Mouse (Mus musculus) G1E (cell line): ENCODE measurements around the gene Dock2.

ENCODE experiments used
- CTCF ChIP-seq: IDR thresholded peaks from 2 replicates; pipeline ENCODE4 v1.5.1; 2012; ENCODE audit warnings: low read depth, low read length, inconsistent platforms, mixed read lengths
- GATA1 ChIP-seq: IDR thresholded peaks from 2 replicates; pipeline ENCODE4 v1.6.1; 2012; ENCODE audit warnings: borderline replicate concordance, low read length, inconsistent platforms, mixed read lengths
- TAL1 ChIP-seq: conservative IDR thresholded peaks from 2 replicates; pipeline ENCODE4 v1.6.1; 2012; ENCODE audit warnings: low read depth, low read length, inconsistent platforms, mixed read lengths

DNA sequence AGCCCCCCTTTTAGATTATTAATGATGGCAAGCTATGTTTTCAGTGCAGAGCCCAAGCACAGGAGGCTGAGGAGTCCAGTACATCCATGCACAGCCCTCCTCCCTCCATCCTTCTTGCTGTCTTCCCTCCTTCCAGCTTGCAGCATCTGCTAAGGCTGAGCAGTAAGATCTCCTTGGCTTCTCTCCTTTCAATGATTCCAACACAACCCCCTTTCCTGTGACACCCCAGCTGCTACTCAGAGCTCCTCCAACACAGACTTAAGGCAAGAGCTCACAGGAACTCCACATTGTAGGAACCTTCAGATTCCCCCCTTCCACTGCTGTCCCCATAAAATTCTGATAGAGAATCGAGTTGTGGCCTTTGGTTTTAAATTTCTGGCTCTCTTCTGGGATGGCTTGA, 580.9 kb downstream of the Dock2 start:
- no peak for TF ChIP-seq GATA1
- no peak for TF ChIP-seq CTCF
- TF ChIP-seq TAL1, result no peak
